Mouse (Mus musculus): ENCODE measurements at regions not wholly inside any gene's neighbourhood (a gene's known extent, or its start where the extent isn't known, plus 50 kb on each side); places are given as distances from the start of the nearest gene placed in this dataset.
A peak's percentile ranks its signal among the peaks of the same experiment; 100 is the strongest.

DNA sequence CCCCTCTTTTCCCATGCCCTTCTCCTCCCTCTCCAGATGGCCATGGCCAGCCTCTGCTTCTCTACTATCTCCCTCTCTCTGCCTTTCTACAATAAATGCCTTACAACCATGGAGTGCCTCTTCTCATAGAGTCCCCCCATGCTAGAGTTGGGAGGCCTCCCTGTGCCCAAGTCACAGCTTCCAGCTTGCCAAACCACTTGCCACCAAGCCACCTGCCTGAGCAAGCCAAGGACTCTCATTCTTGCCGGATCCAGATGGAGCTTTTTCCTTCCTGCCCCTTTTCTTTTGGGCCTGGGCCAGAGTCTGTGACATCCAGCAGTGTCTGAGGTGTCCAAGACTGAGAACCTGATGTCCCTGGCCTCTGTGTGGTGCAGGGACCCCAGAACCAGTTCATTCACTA is 367.4 kb upstream of the Arhgap42 start:
- H3K36me3 ChIP-seq (ENCODE audit: insufficient read depth, low read length): no peaks in the 10 kb centered on the region
- H3K27me3 ChIP-seq (ENCODE audit: insufficient read depth, low read length): no peaks in the 10 kb centered on the region
- no peak overlapping the region for H3K27ac ChIP-seq (ENCODE audit: low read depth, low read length)
- ATAC-seq (ENCODE audit: low FRiP score): no peak
- WGBS: 83% methylated on average over 1 of the region's 1 CpGs
- H3K9me3 ChIP-seq (ENCODE audit: low read length): no peaks in the 10 kb centered on the region
- H3K4me1 ChIP-seq (ENCODE audit: insufficient read depth, low read length): no peaks in the 10 kb centered on the region
- H3K4me3 ChIP-seq (ENCODE audit: low read depth, low read length): no peak overlapping the region
- DNase-seq (ENCODE audit: low spot score): no peak
- no peak for TF ChIP-seq CTCF (IDR thresholded peaks at IDR 0.05)
- H3K4me2 ChIP-seq (ENCODE audit: low read depth, low read length, poor library complexity, severe bottlenecking): no peak overlapping the region
- H3K9ac ChIP-seq (replicated peaks; ENCODE audit: low read length, poor library complexity, severe bottlenecking): no peak overlapping the region

GRCm38 (mm10) chr9:9591263-9591662 is 352.4 kb upstream of the Arhgap42 start:
- TF ChIP-seq CTCF (IDR thresholded peaks at IDR 0.05): no peak
- DNase-seq (ENCODE audit: low spot score): no peak
- Histone ChIP-seq H3K27ac (ENCODE audit: low read depth, low read length) (no peak overlapping the region), H3K4me1 (ENCODE audit: insufficient read depth, low read length) (no peaks in the 10 kb centered on the region), H3K27me3 (ENCODE audit: insufficient read depth, low read length) (no peaks in the 10 kb centered on the region), H3K9me3 (ENCODE audit: low read length) (no peaks in the 10 kb centered on the region), H3K36me3 (ENCODE audit: insufficient read depth, low read length) (no peaks in the 10 kb centered on the region), H3K9ac (replicated peaks; ENCODE audit: low read length, poor library complexity, severe bottlenecking) (no peak overlapping the region), H3K4me2 (ENCODE audit: low read depth, low read length, poor library complexity, severe bottlenecking) (no peak overlapping the region), H3K4me3 (ENCODE audit: low read depth, low read length) (no peak overlapping the region)
- ATAC-seq (ENCODE audit: low FRiP score): no peak

- H3K4me2 ChIP-seq (ENCODE audit: low read depth, low read length, poor library complexity, severe bottlenecking): no peak overlapping the region
- H3K36me3 ChIP-seq (ENCODE audit: insufficient read depth, low read length): no peaks in the 10 kb centered on the region
- 51% methylated on average over 2 of the region's 2 CpGs for WGBS
- no peak overlapping the region for H3K27ac ChIP-seq (ENCODE audit: low read depth, low read length)
- H3K4me3 ChIP-seq (ENCODE audit: low read depth, low read length): no peak overlapping the region
- no peaks in the 10 kb centered on the region for H3K27me3 ChIP-seq (ENCODE audit: insufficient read depth, low read length)
- TF ChIP-seq CTCF (IDR thresholded peaks at IDR 0.05): no peak
- DNase-seq (ENCODE audit: low spot score) (peak; percentile 93), ATAC-seq (ENCODE audit: low FRiP score) (peak; percentile 52; the same call in 1 of the 2 replicates)
- no peaks in the 10 kb centered on the region for H3K4me1 ChIP-seq (ENCODE audit: insufficient read depth, low read length)
- H3K9me3 ChIP-seq (ENCODE audit: low read length): no peaks in the 10 kb centered on the region
- H3K9ac ChIP-seq (replicated peaks; ENCODE audit: low read length, poor library complexity, severe bottlenecking): no peak overlapping the region
Observed at GRCm38 (mm10) chr9:9583011-9583605, 344.2 kb upstream of the Arhgap42 start.

DNA sequence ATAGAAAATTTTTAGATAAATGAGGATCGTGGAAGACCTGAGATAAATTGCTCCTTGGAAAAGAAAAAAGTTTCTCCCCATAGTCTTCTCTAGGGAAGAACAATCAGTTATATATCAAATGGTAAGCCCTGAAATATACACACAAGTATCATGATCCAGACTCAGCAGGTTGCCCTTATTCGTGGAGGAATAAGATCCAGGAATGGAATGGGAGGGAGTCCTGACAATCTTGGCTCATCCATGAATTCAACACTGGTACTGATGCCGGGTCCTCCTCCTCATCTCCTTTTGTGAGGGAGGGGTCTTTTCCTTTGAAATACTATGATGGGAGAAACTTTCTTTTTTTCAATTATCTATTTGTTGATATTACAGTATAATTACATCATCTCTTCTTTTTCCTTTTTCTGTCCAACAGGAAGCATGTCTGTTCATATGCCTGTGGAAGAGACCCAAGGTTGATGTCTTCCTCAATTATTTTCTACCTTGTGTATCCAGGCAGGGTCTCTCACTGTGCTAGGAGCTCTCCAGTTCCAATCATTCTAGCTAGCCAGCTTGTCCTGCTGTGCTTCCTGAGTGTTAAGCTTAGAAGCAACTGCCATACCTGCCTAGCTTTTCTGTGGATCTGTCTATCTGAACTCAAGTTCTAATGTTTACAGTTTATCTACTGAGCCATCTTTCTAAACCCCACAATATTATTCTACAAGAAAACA is 343.6 kb upstream of the Arhgap42 start:
- Histone ChIP-seq H3K9ac (replicated peaks; ENCODE audit: low read length, poor library complexity, severe bottlenecking) (no peak overlapping the region), H3K9me3 (ENCODE audit: low read length) (no peaks in the 10 kb centered on the region), H3K27me3 (ENCODE audit: insufficient read depth, low read length) (no peaks in the 10 kb centered on the region), H3K4me3 (ENCODE audit: low read depth, low read length) (no peak overlapping the region), H3K4me1 (ENCODE audit: insufficient read depth, low read length) (no peaks in the 10 kb centered on the region), H3K36me3 (ENCODE audit: insufficient read depth, low read length) (no peaks in the 10 kb centered on the region), H3K27ac (ENCODE audit: low read depth, low read length) (no peak overlapping the region), H3K4me2 (ENCODE audit: low read depth, low read length, poor library complexity, severe bottlenecking) (no peak overlapping the region)
- peak; percentile 68 for DNase-seq (ENCODE audit: low spot score)
- 91% methylated on average over 3 of the region's 3 CpGs for WGBS
- ATAC-seq (ENCODE audit: low FRiP score): peak; percentile 31; the same call in 1 of the 2 replicates
- no peak for TF ChIP-seq CTCF (IDR thresholded peaks at IDR 0.05)

GRCm38 (mm10) chr9:9568040-9568649 is 329.2 kb upstream of the Arhgap42 start:
- Histone ChIP-seq H3K4me2 (ENCODE audit: low read depth, low read length, poor library complexity, severe bottlenecking) (no peak overlapping the region), H3K27me3 (ENCODE audit: insufficient read depth, low read length) (no peaks in the 10 kb centered on the region), H3K27ac (ENCODE audit: low read depth, low read length) (no peak overlapping the region), H3K4me3 (ENCODE audit: low read depth, low read length) (no peak overlapping the region), H3K36me3 (ENCODE audit: insufficient read depth, low read length) (no peaks in the 10 kb centered on the region), H3K4me1 (ENCODE audit: insufficient read depth, low read length) (no peaks in the 10 kb centered on the region), H3K9ac (replicated peaks; ENCODE audit: low read length, poor library complexity, severe bottlenecking) (no peak overlapping the region), H3K9me3 (ENCODE audit: low read length) (no peaks in the 10 kb centered on the region)
- WGBS: 73% methylated on average over 5 of the region's 5 CpGs
- TF ChIP-seq CTCF (IDR thresholded peaks at IDR 0.05): no peak
- DNase-seq (ENCODE audit: low spot score) (peak; percentile 41), ATAC-seq (ENCODE audit: low FRiP score) (no peak)

- no peaks in the 10 kb centered on the region for H3K4me1 ChIP-seq (ENCODE audit: insufficient read depth, low read length)
- no peaks in the 10 kb centered on the region for H3K27me3 ChIP-seq (ENCODE audit: insufficient read depth, low read length)
- TF ChIP-seq CTCF (IDR thresholded peaks at IDR 0.05): no peak
- H3K4me2 ChIP-seq (ENCODE audit: low read depth, low read length, poor library complexity, severe bottlenecking): no peak overlapping the region
- H3K9ac ChIP-seq (replicated peaks; ENCODE audit: low read length, poor library complexity, severe bottlenecking): no peak overlapping the region
- ATAC-seq (ENCODE audit: low FRiP score) (no peak), DNase-seq (ENCODE audit: low spot score) (peak; percentile 18)
- H3K4me3 ChIP-seq (ENCODE audit: low read depth, low read length): no peak overlapping the region
- H3K36me3 ChIP-seq (ENCODE audit: insufficient read depth, low read length): no peaks in the 10 kb centered on the region
- H3K9me3 ChIP-seq (ENCODE audit: low read length): no peaks in the 10 kb centered on the region
- H3K27ac ChIP-seq (ENCODE audit: low read depth, low read length): no peak overlapping the region
Observed at GRCm38 (mm10) chr9:9564551-9564950, 325.6 kb upstream of the Arhgap42 start.
